Mouse (Mus musculus) bone marrow, adult 2 months (tissue): Measurements from ENCODE around the gene Fam102a.
"Not testable (repeated sequence)": the region's sequence is repeated elsewhere in the genome, so short reads cannot be mapped to it uniquely, and the experiment has no call there.

Experiments
- CTCF ChIP-seq: fragments of 200-500 bp; IDR thresholded peaks from 2 replicates; pipeline ENCODE4 v1.5.1; 2011; ENCODE audit warnings: low read length, control low read depth; ENCODE audit not compliant: control insufficient read depth, insufficient read depth
- POLR2A ChIP-seq: fragments of 200-500 bp; IDR thresholded peaks from 2 replicates; pipeline ENCODE4 v1.6.1; 2011; ENCODE audit warnings: low read depth, mild to moderate bottlenecking, control low read depth, low read length, borderline replicate concordance; ENCODE audit not compliant: control insufficient read depth

GRCm38 (mm10) chr2:32490730-32491129, 44.4 kb upstream of the Fam102a start:
- not testable (repeated sequence) for TF ChIP-seq CTCF, POLR2A
